Mouse (Mus musculus) hindbrain, postnatal 0 days (tissue): Measurements from ENCODE around the gene Myo18a. TPM values are rescaled to one million over a fixed set of nuclear protein-coding genes. Genes with fewer than 3 reads are reported as not detected.
A peak's percentile ranks its signal among the peaks of the same experiment; 100 is the strongest.

Experiments used
- ATAC-seq: fragments of 200-750 bp; cut with Nextera tagmentation; 2 replicates; pipeline ENCODE4 v1.8.0; 2017; ENCODE audit warnings: mild to moderate bottlenecking, moderate TSS enrichment, moderate library complexity
- DNase-seq: peaks from one replicate; pipeline ENCODE4 v3.0.0-alpha.2; 2015; ENCODE audit warnings: low spot score
- H3K27ac ChIP-seq: fragments of 300-500 bp; sonication (generic); 2 replicates; pipeline ENCODE4 v1.5.1; 2014; ENCODE audit warnings: mild to moderate bottlenecking
- H3K27me3 ChIP-seq: fragments of 300-500 bp; sonication (generic); 2 replicates; pipeline ENCODE4 v1.6.1; 2014; ENCODE audit warnings: low read length, mixed read lengths; ENCODE audit not compliant: insufficient read depth
- H3K36me3 ChIP-seq: fragments of 300-500 bp; sonication (generic); 2 replicates; pipeline ENCODE4 v1.6.1; 2014; ENCODE audit warnings: low read length, mixed read lengths; ENCODE audit not compliant: insufficient read depth
- H3K4me1 ChIP-seq: fragments of 300-500 bp; sonication (generic); 2 replicates; pipeline ENCODE4 v1.6.1; 2014; ENCODE audit warnings: antibody characterized with exemption, low read length, mixed read lengths; ENCODE audit not compliant: insufficient read depth
- H3K4me2 ChIP-seq: fragments of 300-500 bp; sonication (generic); 2 replicates; pipeline ENCODE4 v1.6.1; 2014; ENCODE audit warnings: low read depth, mild to moderate bottlenecking, low read length, moderate library complexity, mixed read lengths
- H3K4me3 ChIP-seq: fragments of 300-500 bp; sonication (generic); 2 replicates; pipeline ENCODE4 v1.5.1; 2014; ENCODE audit warnings: low read length
- H3K9ac ChIP-seq: fragments of 300-500 bp; sonication (generic); replicated peaks from 2 replicates; pipeline ENCODE4 v1.6.1; 2014; ENCODE audit warnings: mild to moderate bottlenecking, low read length, moderate library complexity, mixed read lengths
- H3K9me3 ChIP-seq: fragments of 300-500 bp; sonication (generic); 2 replicates; pipeline ENCODE4 v1.6.1; 2016; ENCODE audit warnings: low read length, mixed read lengths
- CTCF ChIP-seq: IDR thresholded peaks from 2 replicates; pipeline ENCODE4 v1.5.1; 2016; ENCODE audit warnings: antibody characterized with exemption, control low read depth, low read depth
- WGBS: fragments of 180-500 bp; shearing (Covaris S2); extraction: QIAGEN DNeasy Blood & Tissue Kit; methylation state at CpG from one replicate; pipeline ENCODE4 v1.1.7; 2014; 5-methylcytosine and 5-hydroxymethylcytosine counted together
- polyA plus RNA-seq: library from polyadenylated mRNA; unstranded; fragments of >200 nt; fragmentation: Nextera tagmentation; extraction: Ambion mirVana; gene quantifications from 2 replicates; pipeline ENCODE4 v1.2.1, GENCODE M21; 2015
- total RNA-seq: library from RNA; depleted of rRNA; stranded (reverse); fragments of >200 nt; gene quantifications from 2 replicates; pipeline ENCODE4 v1.2.3, GENCODE M21; 2014

Myo18a gene
- total and polyA plus RNA-seq, 2 experiments from 2014 or later = 28.2 to 64.6 TPM

- peaks cover 44% of the 10 kb centered on the region for H3K4me1 ChIP-seq
- H3K36me3 ChIP-seq = no peaks in the 10 kb centered on the region
- 60% methylated on average over 2 of the region's 2 CpGs for WGBS
- no peaks in the 10 kb centered on the region for H3K9me3 ChIP-seq
- ATAC-seq (no peak), DNase-seq (no peak)
- no peaks in the 10 kb centered on the region for H3K27me3 ChIP-seq
- H3K4me2 ChIP-seq = no peak overlapping the region
- TF ChIP-seq CTCF = no peak
- no peak overlapping the region for H3K27ac ChIP-seq
- no peak overlapping the region for H3K9ac ChIP-seq
- H3K4me3 ChIP-seq = no peak overlapping the region
These were observed 127.7 kb downstream of the Myo18a start for GRCm38 (mm10) chr11:77890648-77891258.

- WGBS = 9% methylated on average over 5 of the region's 5 CpGs
- no peaks in the 10 kb centered on the region for H3K36me3 ChIP-seq
- no peak for TF ChIP-seq CTCF
- DNase-seq (no peak), ATAC-seq (no peak)
- no peaks in the 10 kb centered on the region for H3K27me3 ChIP-seq
- H3K9ac ChIP-seq = no peak overlapping the region
- peak overlapping the region; percentile 81 for H3K27ac ChIP-seq
- no peak overlapping the region for H3K4me2 ChIP-seq
- no peaks in the 10 kb centered on the region for H3K9me3 ChIP-seq
- H3K4me1 ChIP-seq = peaks cover 53% of the 10 kb centered on the region
- no peak overlapping the region for H3K4me3 ChIP-seq
These were observed 129.8 kb downstream of the Myo18a start for GRCm38 (mm10) chr11:77892883-77893282.

GRCm38 (mm10) chr11:77893283-77893682 is 130.2 kb downstream of the Myo18a start:
- H3K9ac ChIP-seq = 0 out of 2 replicates have a peak overlapping the region, but pooled peaks have one; percentile 10
- H3K4me3 ChIP-seq = no peak overlapping the region
- peaks cover 53% of the 10 kb centered on the region for H3K4me1 ChIP-seq
- TF ChIP-seq CTCF = no peak
- H3K36me3 ChIP-seq = no peaks in the 10 kb centered on the region
- ATAC-seq = no peak
- no peaks in the 10 kb centered on the region for H3K9me3 ChIP-seq
- peak overlapping the region; percentile 81 for H3K27ac ChIP-seq
- peak overlapping the region; percentile 27 for H3K4me2 ChIP-seq
- DNase-seq = no peak
- 20% methylated on average over 6 of the region's 6 CpGs for WGBS
- H3K27me3 ChIP-seq = no peaks in the 10 kb centered on the region

- DNase-seq = peak; percentile 85
- 16% methylated on average over 11 of the region's 11 CpGs for WGBS
- ATAC-seq = peak; percentile 89
- no peaks in the 10 kb centered on the region for H3K36me3 ChIP-seq
- no peak within 1 kb of the TSS for H3K4me3 ChIP-seq
- no peaks in the 10 kb centered on the region for H3K9me3 ChIP-seq
- peaks cover 53% of the 10 kb centered on the region for H3K4me1 ChIP-seq
- H3K27ac ChIP-seq = peak within 1 kb of the TSS; percentile 81
- TF ChIP-seq CTCF = peak; percentile 65
- peak within 1 kb of the TSS; percentile 27 for H3K4me2 ChIP-seq
- no peaks in the 10 kb centered on the region for H3K27me3 ChIP-seq
- H3K9ac ChIP-seq = 0 out of 2 replicates have a peak within 1 kb of the TSS, but pooled peaks have one; percentile 30
These were observed 131.0 kb downstream of the Myo18a start, which contains the start of gene Pipox for GRCm38 (mm10) chr11:77893787-77894718. Pipox (minus strand) TSS chr11:77894096.

GRCm38 (mm10) chr11:77894967-77895366 is 131.9 kb downstream of the Myo18a start:
- peaks cover 53% of the 10 kb centered on the region for H3K4me1 ChIP-seq

GRCm38 (mm10) chr11:77896011-77896410 is 133.0 kb downstream of the Myo18a start:
- Histone ChIP-seq H3K4me2 (peak overlapping the region; percentile 48), H3K4me3 (no peak overlapping the region), H3K9ac (0 out of 2 replicates have a peak overlapping the region, but pooled peaks have one; percentile 22), H3K27me3 (no peaks in the 10 kb centered on the region), H3K4me1 (peaks cover 54% of the 10 kb centered on the region), H3K36me3 (no peaks in the 10 kb centered on the region), H3K9me3 (no peaks in the 10 kb centered on the region), H3K27ac (no peak overlapping the region)
- 40% methylated on average over 9 of the region's 9 CpGs for WGBS
- TF ChIP-seq CTCF = peak; percentile 14; the same call in 1 of the 2 replicates
- ATAC-seq = no peak
- no peak for DNase-seq

More at GRCm38 (mm10) chr11:77894967-77895366, 131.9 kb downstream of the Myo18a start:
- no peak overlapping the region for H3K27ac ChIP-seq
- no peak overlapping the region for H3K4me3 ChIP-seq
- no peak overlapping the region for H3K9ac ChIP-seq
- ATAC-seq = no peak
- peak; percentile 1 for DNase-seq
- no peaks in the 10 kb centered on the region for H3K36me3 ChIP-seq
- H3K4me2 ChIP-seq = no peak overlapping the region
- 59% methylated on average over 2 of the region's 2 CpGs for WGBS
- H3K27me3 ChIP-seq = no peaks in the 10 kb centered on the region
- no peaks in the 10 kb centered on the region for H3K9me3 ChIP-seq
- no peak for TF ChIP-seq CTCF
